Mouse (Mus musculus): ENCODE measurements around the gene Zfp638. TPM values are rescaled to one million over a fixed set of nuclear protein-coding genes. Genes with fewer than 3 reads are reported as not detected.
"Not testable (repeated sequence)": the region's sequence is repeated elsewhere in the genome, so short reads cannot be mapped to it uniquely, and the experiment has no call there.

The Zfp638 gene
- polyA plus RNA-seq, 1 experiment from 2014 or later = 58.7 TPM

GRCm38 (mm10) chr6:84029775-84030174, 162.9 kb downstream of the Zfp638 start:
- WGBS = 86% methylated on average over 7 of the region's 7 CpGs

GRCm38 (mm10) chr6:84032516-84032915, 165.6 kb downstream of the Zfp638 start:
- not testable (repeated sequence) for H3K36me3 ChIP-seq (ENCODE audit: control insufficient read depth, insufficient read depth, low read length); H3K9ac ChIP-seq (ENCODE audit: low read length); H3K4me2 ChIP-seq (ENCODE audit: low read depth, low read length); H3K4me1 ChIP-seq (replicated peaks; ENCODE audit: control insufficient read depth, insufficient read depth, low read length); H3K4me3 ChIP-seq (ENCODE audit: low read length); H3K27ac ChIP-seq (ENCODE audit: low read length); ATAC-seq (ENCODE audit: low read depth); H3K27me3 ChIP-seq (ENCODE audit: control insufficient read depth, insufficient read depth, low read depth, low read length); H3K9me3 ChIP-seq (ENCODE audit: control insufficient read depth, low read length)
- 44% methylated on average over 5 of the region's 5 CpGs for WGBS

More at GRCm38 (mm10) chr6:84029775-84030174, 162.9 kb downstream of the Zfp638 start:
- H3K9ac ChIP-seq (ENCODE audit: low read length) = no peak overlapping the region
- H3K36me3 ChIP-seq (ENCODE audit: control insufficient read depth, insufficient read depth, low read length) = no peaks in the 10 kb centered on the region
- no peak overlapping the region for H3K4me2 ChIP-seq (ENCODE audit: low read depth, low read length)
- no peak for ATAC-seq (ENCODE audit: low read depth)
- no peak overlapping the region for H3K4me3 ChIP-seq (ENCODE audit: low read length)
- no peaks in the 10 kb centered on the region for H3K27me3 ChIP-seq (ENCODE audit: control insufficient read depth, insufficient read depth, low read depth, low read length)
- no peaks in the 10 kb centered on the region for H3K9me3 ChIP-seq (ENCODE audit: control insufficient read depth, low read length)
- no peaks in the 10 kb centered on the region; the same call in 1 of the 2 replicates for H3K4me1 ChIP-seq (replicated peaks; ENCODE audit: control insufficient read depth, insufficient read depth, low read length)
- no peak overlapping the region for H3K27ac ChIP-seq (ENCODE audit: low read length)

Other genes with a start within 250 kb of the Zfp638 start
- gene Clec4f, start 210.9 kb upstream of the Zfp638 start, polyA plus RNA-seq (2015; fragmentation: Nextera tagmentation; extraction: Ambion mirVana) = 0.08 and 0.35 TPM in 2 replicates
- gene Cd207, start 189.3 kb upstream of the Zfp638 start, polyA plus RNA-seq (2015; fragmentation: Nextera tagmentation; extraction: Ambion mirVana) = not detected in 2 replicates
- gene Vax2, start 155.8 kb upstream of the Zfp638 start, polyA plus RNA-seq (2015; fragmentation: Nextera tagmentation; extraction: Ambion mirVana) = not detected in 2 replicates
- gene Atp6v1b1, start 124.1 kb upstream of the Zfp638 start, polyA plus RNA-seq (2015; fragmentation: Nextera tagmentation; extraction: Ambion mirVana) = 1.4 TPM in 2 replicates
- gene Ankrd53, start 104.5 kb upstream of the Zfp638 start, polyA plus RNA-seq (2015; fragmentation: Nextera tagmentation; extraction: Ambion mirVana) = 0.14 TPM in 1 of 2 replicates, not detected in the other
- gene Tex261, start 91.3 kb upstream of the Zfp638 start, polyA plus RNA-seq (2015; fragmentation: Nextera tagmentation; extraction: Ambion mirVana) = 86.3 and 105 TPM in 2 replicates
- 58.3 and 63.5 TPM in 2 replicates for gene Nagk, start 72.1 kb upstream of the Zfp638 start, polyA plus RNA-seq (2015; fragmentation: Nextera tagmentation; extraction: Ambion mirVana)
- 17.4 and 18.2 TPM in 2 replicates for gene Paip2b, start 35.4 kb upstream of the Zfp638 start, polyA plus RNA-seq (2015; fragmentation: Nextera tagmentation; extraction: Ambion mirVana)
- gene Dysf, start 141.5 kb downstream of the Zfp638 start, polyA plus RNA-seq (2015; fragmentation: Nextera tagmentation; extraction: Ambion mirVana) = 9.4 TPM in 2 replicates